Mouse (Mus musculus) MEL (cell line): ENCODE measurements around the gene Mical3. TPM values are rescaled to one million over a fixed set of nuclear protein-coding genes. Genes with fewer than 3 reads are reported as not detected.

Source experiments
- DNase-seq: peaks from one replicate; pipeline ENCODE4 v3.0.0; 2011; ENCODE audit warnings: low read depth, low spot score
- H3K27ac ChIP-seq: 2 replicates; pipeline ENCODE4 v1.5.1; 2012; ENCODE audit warnings: low read depth, mild to moderate bottlenecking, control low read depth, low read length, moderate library complexity; ENCODE audit not compliant: control insufficient read depth
- H3K27me3 ChIP-seq, 2 experiments: fragments of 150-350 bp in 1 of 2; sonication (generic) in 1 of 2; 2 replicates each; pipeline ENCODE4 v1.6.1; 2012; ENCODE audit warnings: low read length in 2 of 2, mild to moderate bottlenecking in 2 of 2, improper control_type of control experiment in 1 of 2, moderate library complexity in 1 of 2; ENCODE audit not compliant: insufficient read depth in 2 of 2, control insufficient read depth in 1 of 2
- H3K36me3 ChIP-seq, 2 experiments: 2 replicates each; pipeline ENCODE4 v1.6.1; 2012 to 2014; ENCODE audit warnings: low read length in 2 of 2, improper control_type of control experiment in 1 of 2, inconsistent platforms in 1 of 2, mild to moderate bottlenecking in 1 of 2; ENCODE audit not compliant: insufficient read depth in 2 of 2, control insufficient read depth in 1 of 2
- H3K4me1 ChIP-seq, 2 experiments: fragments of 150-350 bp in 1 of 2; sonication (generic) in 1 of 2; 2 replicates each; pipeline ENCODE4 v1.6.1; 2012; ENCODE audit warnings: low read length in 2 of 2, improper control_type of control experiment in 1 of 2, mild to moderate bottlenecking in 1 of 2; ENCODE audit not compliant: insufficient read depth in 2 of 2, control insufficient read depth in 1 of 2
- H3K4me3 ChIP-seq, 2 experiments: fragments of 150-350 bp in 1 of 2; sonication (generic) in 1 of 2; 2 replicates each; pipeline ENCODE4 v1.5.1; 2012; ENCODE audit warnings: low read depth in 2 of 2, low read length in 2 of 2, mild to moderate bottlenecking in 2 of 2, moderate library complexity in 2 of 2, control low read depth in 1 of 2, improper control_type of control experiment in 1 of 2; ENCODE audit not compliant: control insufficient read depth in 1 of 2, insufficient read depth in 1 of 2
- H3K79me2 ChIP-seq: 2 replicates; pipeline ENCODE4 v1.6.1; 2012; ENCODE audit warnings: mild to moderate bottlenecking, low read length, moderate library complexity; ENCODE audit not compliant: control insufficient read depth, poor library complexity, insufficient read depth
- H3K9ac ChIP-seq: 2 replicates; pipeline ENCODE4 v1.6.1; 2012; ENCODE audit warnings: low read depth, mild to moderate bottlenecking, control low read depth, low read length, moderate library complexity; ENCODE audit not compliant: control insufficient read depth, poor library complexity, severe bottlenecking
- H3K9me3 ChIP-seq: fragments of 150-350 bp; sonication (generic); replicated peaks from 2 replicates; pipeline ENCODE4 v1.6.1; 2012; ENCODE audit warnings: mild to moderate bottlenecking, low read length, improper control_type of control experiment, moderate library complexity; ENCODE audit not compliant: insufficient read depth
- CHD2 ChIP-seq: IDR thresholded peaks from 2 replicates; pipeline ENCODE4 v1.6.1; 2011; ENCODE audit warnings: low read length, improper control_type of control experiment
- ELF1 ChIP-seq: IDR thresholded peaks from 2 replicates; pipeline ENCODE4 v1.6.1; 2014; ENCODE audit warnings: low read depth, mild to moderate bottlenecking, inconsistent platforms, low read length, improper control_type of control experiment, moderate library complexity
- EP300 ChIP-seq, 2 experiments: IDR thresholded peaks; 2 replicates each; pipeline ENCODE4 v1.6.1; 2011; ENCODE audit warnings: improper control_type of control experiment in 2 of 2, low read length in 2 of 2, low read depth in 1 of 2, mild to moderate bottlenecking in 1 of 2
- GABPA ChIP-seq: IDR thresholded peaks from 2 replicates; pipeline ENCODE4 v1.6.1; 2012; ENCODE audit warnings: low read depth, mild to moderate bottlenecking, inconsistent platforms, low read length, improper control_type of control experiment, moderate library complexity
- HCFC1 ChIP-seq: IDR thresholded peaks from 2 replicates; pipeline ENCODE4 v1.6.1; 2012; ENCODE audit warnings: low read depth, mild to moderate bottlenecking, inconsistent platforms, low read length, improper control_type of control experiment, moderate library complexity
- JUND ChIP-seq: IDR thresholded peaks from 2 replicates; pipeline ENCODE4 v1.6.1; 2011; ENCODE audit warnings: low read depth, mild to moderate bottlenecking, improper control_type of control experiment, low read length
- KAT2A ChIP-seq: conservative IDR thresholded peaks from 2 replicates; pipeline ENCODE4 v1.6.1; 2012; ENCODE audit warnings: low read depth, low read length, improper control_type of control experiment, inconsistent platforms
- MAX ChIP-seq: IDR thresholded peaks from 2 replicates; pipeline ENCODE4 v1.6.1; 2011; ENCODE audit warnings: low read length, improper control_type of control experiment
- MEF2A ChIP-seq: IDR thresholded peaks from 2 replicates; pipeline ENCODE4 v1.6.1; 2014; ENCODE audit warnings: low read depth, mild to moderate bottlenecking, inconsistent platforms, low read length, improper control_type of control experiment; ENCODE audit not compliant: poor library complexity, insufficient replicate concordance, severe bottlenecking; ENCODE audit errors: extremely low read depth
- MYC ChIP-seq: IDR thresholded peaks from 2 replicates; pipeline ENCODE4 v1.6.1; 2011; ENCODE audit warnings: low read depth, mild to moderate bottlenecking, low read length, improper control_type of control experiment, moderate library complexity
- NELFE ChIP-seq: IDR thresholded peaks from 2 replicates; pipeline ENCODE4 v1.6.1; 2011; ENCODE audit warnings: low read depth, low read length, improper control_type of control experiment
- POLR2A ChIP-seq, 2 experiments: IDR thresholded peaks; 2 replicates each; pipeline ENCODE4 v1.6.1; 2011 to 2012; ENCODE audit warnings: low read length in 2 of 2, mild to moderate bottlenecking in 2 of 2, control low read depth in 1 of 2, improper control_type of control experiment in 1 of 2, low read depth in 1 of 2, moderate library complexity in 1 of 2; ENCODE audit not compliant: control insufficient read depth in 1 of 2, insufficient read depth in 1 of 2, poor library complexity in 1 of 2
- POLR2AphosphoS5 ChIP-seq: IDR thresholded peaks from 2 replicates; pipeline ENCODE4 v1.6.1; 2012; ENCODE audit warnings: low read depth, borderline replicate concordance, mild to moderate bottlenecking, inconsistent platforms, low read length, moderate library complexity, mixed read lengths
- RAD21 ChIP-seq: IDR thresholded peaks from 2 replicates; pipeline ENCODE4 v1.6.1; 2011; ENCODE audit warnings: mild to moderate bottlenecking, low read depth, low read length, improper control_type of control experiment
- RCOR1 ChIP-seq: IDR thresholded peaks from 2 replicates; pipeline ENCODE4 v1.6.1; 2012; ENCODE audit warnings: low read depth, mild to moderate bottlenecking, inconsistent platforms, low read length, improper control_type of control experiment
- TBP ChIP-seq: IDR thresholded peaks from 2 replicates; pipeline ENCODE4 v1.8.0; 2011; ENCODE audit warnings: low read depth, low read length, improper control_type of control experiment
- USF1 ChIP-seq: IDR thresholded peaks from 2 replicates; pipeline ENCODE4 v1.6.1; 2014; ENCODE audit warnings: low read depth, mild to moderate bottlenecking, inconsistent platforms, low read length, improper control_type of control experiment, moderate library complexity
- USF2 ChIP-seq, 2 experiments: IDR thresholded peaks; 2 replicates each; pipeline ENCODE4 v1.6.1; 2011 to 2012; ENCODE audit warnings: improper control_type of control experiment in 2 of 2, low read length in 2 of 2, borderline replicate concordance in 1 of 2, inconsistent platforms in 1 of 2, low read depth in 1 of 2, mild to moderate bottlenecking in 1 of 2; ENCODE audit not compliant: insufficient read depth in 1 of 2
- ZC3H11A ChIP-seq: IDR thresholded peaks from 2 replicates; pipeline ENCODE4 v1.6.1; 2012; ENCODE audit warnings: low read depth, mild to moderate bottlenecking, inconsistent platforms, low read length, improper control_type of control experiment
- ZMIZ1 ChIP-seq: IDR thresholded peaks from 2 replicates; pipeline ENCODE4 v1.6.1; 2012; ENCODE audit warnings: low read depth, mild to moderate bottlenecking, inconsistent platforms, low read length, improper control_type of control experiment, moderate library complexity
- polyA plus RNA-seq, 2 experiments: library from polyadenylated mRNA; stranded (reverse) in 1 of 2; unstranded in 1 of 2; fragments of >175 nt in 1 of 2; fragments of >200 nt in 1 of 2; gene quantifications; 2 replicates each; pipeline versions ENCODE4 v1.2.1 to v1.2.4; 2012; ENCODE audit warnings: low replicate concordance in 2 of 2, low read depth in 1 of 2; ENCODE audit not compliant: insufficient read length in 2 of 2, insufficient read depth in 1 of 2, missing spikeins in 1 of 2
- total RNA-seq: library from RNA; depleted of rRNA; stranded (reverse); fragments of 300-350 nt; gene quantifications from 2 replicates; pipeline ENCODE4 v1.2.3, GENCODE M21; 2012

Mical3 gene
- total and polyA plus RNA-seq, 3 experiments: 19.8 to 125 (median 31.4) TPM

DNA sequence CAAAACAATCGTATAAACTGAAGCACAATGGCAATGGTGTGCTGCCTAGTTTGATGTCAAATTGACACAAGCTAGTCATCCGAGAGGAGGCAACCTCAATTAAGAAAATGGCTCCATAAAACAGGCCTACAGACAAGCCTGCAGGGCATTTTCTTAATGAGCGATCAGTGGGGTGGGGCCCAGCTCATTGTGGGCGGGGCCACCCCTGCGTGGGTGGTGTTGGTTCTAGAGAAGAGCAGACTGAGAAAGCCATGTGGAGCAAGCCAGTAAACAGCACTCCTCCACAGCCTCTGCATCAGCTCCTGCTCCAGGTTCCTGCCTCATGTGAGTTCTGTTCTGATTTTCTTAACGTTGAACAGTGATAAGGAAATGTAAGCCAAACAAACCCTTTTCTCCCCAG, 6.4 kb upstream of the Mical3 start:
- H3K9ac ChIP-seq: no peak overlapping the region
- H3K27me3 ChIP-seq: peaks cover 0 to 2% of the 10 kb centered on the region in 2 experiments; a peak in 1 of 4 replicates
- TF ChIP-seq USF2 (IDR thresholded peaks at IDR 0.05; ENCODE audit: borderline replicate concordance in 1 of 2, insufficient read depth in 1 of 2, low read depth in 1 of 2, low read length in 2 of 2) (no peak), GABPA (no peak), ZMIZ1 (no peak), KAT2A (no peak), RCOR1 (no peak), NELFE (no peak), MEF2A (no peak), CHD2 (no peak), RAD21 (no peak), POLR2A (IDR thresholded peaks at IDR 0.05; ENCODE audit: control insufficient read depth in 1 of 2, insufficient read depth in 1 of 2, low read depth in 1 of 2, low read length in 2 of 2, poor library complexity in 1 of 2) (no peak), TBP (no peak)
- no peak overlapping the region for H3K4me3 ChIP-seq
- peaks cover 0 to 7% of the 10 kb centered on the region in 2 experiments; a peak in 2 of 4 replicates for H3K36me3 ChIP-seq
- H3K9me3 ChIP-seq: no peaks in the 10 kb centered on the region
- H3K79me2 ChIP-seq: no peaks in the 10 kb centered on the region
- H3K27ac ChIP-seq: no peak overlapping the region
- peaks cover 0 to 16% of the 10 kb centered on the region in 2 experiments; a peak in 2 of 4 replicates for H3K4me1 ChIP-seq
- peak; percentile 76 for DNase-seq

GRCm38 (mm10) chr6:121134884-121135283, 4.1 kb upstream of the Mical3 start:
- H3K27ac ChIP-seq: no peak overlapping the region
- H3K9me3 ChIP-seq: no peaks in the 10 kb centered on the region
- H3K9ac ChIP-seq: no peak overlapping the region
- H3K79me2 ChIP-seq: no peaks in the 10 kb centered on the region; the same call in 1 of the 2 replicates
- peaks cover 0 to 22% of the 10 kb centered on the region in 2 experiments; a peak in 2 of 4 replicates for H3K4me1 ChIP-seq
- no peak overlapping the region for H3K4me3 ChIP-seq
- H3K36me3 ChIP-seq: peaks cover 0 to 9% of the 10 kb centered on the region in 2 experiments; a peak in 2 of 4 replicates
- DNase-seq: peak; percentile 26
- TF ChIP-seq MAX (no peak), MEF2A (no peak), ZC3H11A (no peak), HCFC1 (no peak), RAD21 (no peak), EP300 (IDR thresholded peaks at IDR 0.05; ENCODE audit: low read depth in 1 of 2, low read length in 2 of 2) (no peak), TBP (no peak), GABPA (no peak), RCOR1 (no peak), MYC (no peak), ZMIZ1 (no peak), USF1 (no peak), POLR2AphosphoS5 (no peak), ELF1 (no peak), NELFE (no peak), JUND (no peak)
- peaks cover 2% of the 10 kb centered on the region in 2 experiments; a peak in 2 of 4 replicates for H3K27me3 ChIP-seq
